Mouse (Mus musculus): ENCODE data around the gene Olfr996. TPM values are rescaled to one million over a fixed set of nuclear protein-coding genes. Genes with fewer than 3 reads are reported as not detected.
A peak's percentile ranks its signal among the peaks of the same experiment; 100 is the strongest.
"Not testable (repeated sequence)": the region's sequence is repeated elsewhere in the genome, so short reads cannot be mapped to it uniquely, and the experiment has no call there.

Gene Olfr996
- not detected in 2 replicates for polyA plus RNA-seq (2015; fragmentation: Nextera tagmentation; extraction: Ambion mirVana)

- ATAC-seq (replicated peaks), result no peak
- Histone ChIP-seq H3K4me1 (no peaks in the 10 kb centered on the region), H3K27me3 (replicated peaks) (no peaks in the 10 kb centered on the region), H3K4me2 (no peak within 1 kb of the TSS), H3K4me3 (no peak within 1 kb of the TSS), H3K9me3 (no peaks in the 10 kb centered on the region), H3K36me3 (replicated peaks) (no peaks in the 10 kb centered on the region), H3K27ac (no peak within 1 kb of the TSS), H3K9ac (no peak within 1 kb of the TSS)
These were observed at the start of gene Olfr996 for GRCm38 (mm10) chr2:85578915-85579314. Gene Olfr996, plus strand, starts transcription at chr2:85579215.

- H3K9ac ChIP-seq, result no peak overlapping the region
- H3K27me3 ChIP-seq (replicated peaks), result no peaks in the 10 kb centered on the region
- ATAC-seq (replicated peaks), result no peak
- H3K27ac ChIP-seq, result no peak overlapping the region
- H3K4me2 ChIP-seq, result no peak overlapping the region
- H3K4me1 ChIP-seq, result no peaks in the 10 kb centered on the region
- no peak overlapping the region for H3K4me3 ChIP-seq
- 77% methylated on average over 2 of the region's 2 CpGs for WGBS
- no peaks in the 10 kb centered on the region for H3K36me3 ChIP-seq (replicated peaks)
- no peaks in the 10 kb centered on the region for H3K9me3 ChIP-seq
These were observed 46.8 kb upstream of the Olfr996 start for GRCm38 (mm10) chr2:85532082-85532778.

- Histone ChIP-seq H3K4me3 (no peak overlapping the region), H3K9ac (no peak overlapping the region), H3K36me3 (replicated peaks) (no peaks in the 10 kb centered on the region), H3K27ac (no peak overlapping the region), H3K27me3 (replicated peaks) (no peaks in the 10 kb centered on the region), H3K4me1 (no peaks in the 10 kb centered on the region), H3K9me3 (no peaks in the 10 kb centered on the region), H3K4me2 (no peak overlapping the region)
- 90% methylated on average over 1 of the region's 1 CpGs for WGBS
- ATAC-seq (replicated peaks), result no peak
These were observed 45.1 kb upstream of the Olfr996 start for GRCm38 (mm10) chr2:85533934-85534333.

GRCm38 (mm10) chr2:85554806-85555205 is 24.2 kb upstream of the Olfr996 start:
- no peak for ATAC-seq (replicated peaks)
- WGBS, result 73% methylated on average over 1 of the region's 1 CpGs

GRCm38 (mm10) chr2:85560226-85560625 is 18.8 kb upstream of the Olfr996 start:
- Histone ChIP-seq H3K9me3 (no peaks in the 10 kb centered on the region), H3K4me1 (no peaks in the 10 kb centered on the region), H3K4me3 (no peak overlapping the region), H3K9ac (no peak overlapping the region), H3K27me3 (replicated peaks) (no peaks in the 10 kb centered on the region), H3K4me2 (no peak overlapping the region), H3K27ac (no peak overlapping the region), H3K36me3 (replicated peaks) (no peaks in the 10 kb centered on the region)
- WGBS, result 73% methylated on average over 4 of the region's 4 CpGs
- ATAC-seq (replicated peaks), result no peak

More at GRCm38 (mm10) chr2:85554806-85555205, 24.2 kb upstream of the Olfr996 start:
- no peaks in the 10 kb centered on the region for H3K4me1 ChIP-seq
- no peak overlapping the region for H3K4me3 ChIP-seq
- no peaks in the 10 kb centered on the region for H3K36me3 ChIP-seq (replicated peaks)
- no peak overlapping the region for H3K9ac ChIP-seq
- no peaks in the 10 kb centered on the region for H3K27me3 ChIP-seq (replicated peaks)
- no peak overlapping the region for H3K4me2 ChIP-seq
- H3K27ac ChIP-seq, result no peak overlapping the region
- H3K9me3 ChIP-seq, result no peaks in the 10 kb centered on the region

- Histone ChIP-seq H3K4me2 (no peak overlapping the region), H3K9ac (no peak overlapping the region), H3K27me3 (replicated peaks) (no peaks in the 10 kb centered on the region), H3K4me3 (no peak overlapping the region), H3K4me1 (no peaks in the 10 kb centered on the region), H3K27ac (no peak overlapping the region), H3K36me3 (replicated peaks) (no peaks in the 10 kb centered on the region), H3K9me3 (no peaks in the 10 kb centered on the region)
- WGBS, result 20% methylated on average over 4 of the region's 4 CpGs
- ATAC-seq (replicated peaks), result peak; percentile 86
These were observed 17.8 kb upstream of the Olfr996 start for GRCm38 (mm10) chr2:85561187-85561586.

- not testable (repeated sequence) for H3K9me3 ChIP-seq; H3K4me2 ChIP-seq; H3K27ac ChIP-seq; H3K27me3 ChIP-seq (replicated peaks); H3K9ac ChIP-seq; H3K4me1 ChIP-seq; H3K36me3 ChIP-seq (replicated peaks); ATAC-seq (replicated peaks); H3K4me3 ChIP-seq
- 83% methylated on average over 2 of the region's 2 CpGs for WGBS
These were observed 9.6 kb downstream of the Olfr996 start, which contains the start of gene Olfr998 for GRCm38 (mm10) chr2:85588648-85589047. Gene Olfr998, plus strand, starts transcription at chr2:85588948.

- Histone ChIP-seq H3K9ac (no peak within 1 kb of the TSS), H3K9me3 (no peaks in the 10 kb centered on the region), H3K36me3 (replicated peaks) (no peaks in the 10 kb centered on the region), H3K4me1 (no peaks in the 10 kb centered on the region), H3K4me3 (no peak within 1 kb of the TSS), H3K27me3 (replicated peaks) (no peaks in the 10 kb centered on the region), H3K27ac (no peak within 1 kb of the TSS), H3K4me2 (no peak within 1 kb of the TSS)
- WGBS, result 83% methylated on average over 1 of the region's 1 CpGs
- ATAC-seq (replicated peaks), result no peak
These were observed 32.8 kb downstream of the Olfr996 start, which contains the start of gene Olfr1000 for GRCm38 (mm10) chr2:85611803-85612202. Gene Olfr1000, minus strand, starts transcription at chr2:85611903.

Other genes with a start within 250 kb of the Olfr996 start
- not detected in 2 replicates for gene Olfr987, start 239.9 kb upstream of the Olfr996 start, polyA plus RNA-seq (2015; fragmentation: Nextera tagmentation; extraction: Ambion mirVana)
- gene Olfr988, start 216.0 kb upstream of the Olfr996 start, polyA plus RNA-seq (2015; fragmentation: Nextera tagmentation; extraction: Ambion mirVana), result not detected in 2 replicates
- gene Olfr992, start 169.7 kb upstream of the Olfr996 start, polyA plus RNA-seq (2015; fragmentation: Nextera tagmentation; extraction: Ambion mirVana), result not detected in 2 replicates
- gene Olfr993, start 164.3 kb upstream of the Olfr996 start, polyA plus RNA-seq (2015; fragmentation: Nextera tagmentation; extraction: Ambion mirVana), result not detected in 2 replicates
- not detected in 2 replicates for gene Olfr994, start 142.8 kb upstream of the Olfr996 start, polyA plus RNA-seq (2015; fragmentation: Nextera tagmentation; extraction: Ambion mirVana)
- not detected in 2 replicates for gene Olfr995, start 135.6 kb upstream of the Olfr996 start, polyA plus RNA-seq (2015; fragmentation: Nextera tagmentation; extraction: Ambion mirVana)
- gene 4833423E24Rik, start 60.2 kb upstream of the Olfr996 start, polyA plus RNA-seq (2015; fragmentation: Nextera tagmentation; extraction: Ambion mirVana), result 0.19 and 0.32 TPM in 2 replicates
- not detected in 2 replicates for gene Olfr998, start 9.7 kb downstream of the Olfr996 start, polyA plus RNA-seq (2015; fragmentation: Nextera tagmentation; extraction: Ambion mirVana)
- not detected in 2 replicates for gene Olfr1000, start 32.7 kb downstream of the Olfr996 start, polyA plus RNA-seq (2015; fragmentation: Nextera tagmentation; extraction: Ambion mirVana)
- gene Olfr1002, start 71.5 kb downstream of the Olfr996 start, polyA plus RNA-seq (2015; fragmentation: Nextera tagmentation; extraction: Ambion mirVana), result not detected in 2 replicates
- gene Olfr154, start 85.2 kb downstream of the Olfr996 start, polyA plus RNA-seq (2015; fragmentation: Nextera tagmentation; extraction: Ambion mirVana), result not detected in 2 replicates
- not detected in 2 replicates for gene Olfr1006, start 99.6 kb downstream of the Olfr996 start, polyA plus RNA-seq (2015; fragmentation: Nextera tagmentation; extraction: Ambion mirVana)
- not detected in 2 replicates for gene Olfr1008, start 110.2 kb downstream of the Olfr996 start, polyA plus RNA-seq (2015; fragmentation: Nextera tagmentation; extraction: Ambion mirVana)
- gene Olfr1009, start 136.2 kb downstream of the Olfr996 start, polyA plus RNA-seq (2015; fragmentation: Nextera tagmentation; extraction: Ambion mirVana), result not detected in 2 replicates
- not detected in 2 replicates for gene Olfr1012, start 183.6 kb downstream of the Olfr996 start, polyA plus RNA-seq (2015; fragmentation: Nextera tagmentation; extraction: Ambion mirVana)
- gene Olfr1013, start 187.9 kb downstream of the Olfr996 start, polyA plus RNA-seq (2015; fragmentation: Nextera tagmentation; extraction: Ambion mirVana), result not detected in 2 replicates
- not detected in 2 replicates for gene Olfr1014, start 193.5 kb downstream of the Olfr996 start, polyA plus RNA-seq (2015; fragmentation: Nextera tagmentation; extraction: Ambion mirVana)
- gene Olfr1015, start 202.8 kb downstream of the Olfr996 start, polyA plus RNA-seq (2015; fragmentation: Nextera tagmentation; extraction: Ambion mirVana), result not detected in 2 replicates
- gene Olfr1016, start 223.3 kb downstream of the Olfr996 start, polyA plus RNA-seq (2015; fragmentation: Nextera tagmentation; extraction: Ambion mirVana), result not detected in 2 replicates
- gene Olfr1018, start 239.3 kb downstream of the Olfr996 start, polyA plus RNA-seq (2015; fragmentation: Nextera tagmentation; extraction: Ambion mirVana), result not detected in 2 replicates